Mouse (Mus musculus) erythroid progenitor cell, adult 5-6 weeks (primary cell): ENCODE measurements around the gene Atoh8. TPM values are rescaled to one million over a fixed set of nuclear protein-coding genes. Genes with fewer than 3 reads are reported as not detected.

Experiments used
- ATAC-seq: replicated peaks from 2 replicates; pipeline ENCODE4 v1.8.0; 2016; ENCODE audit warnings: moderate number of reproducible peaks, mild to moderate bottlenecking, moderate TSS enrichment, inconsistent platforms; ENCODE audit not compliant: poor library complexity, low FRiP score, severe bottlenecking
- total RNA-seq, 2 experiments: library from RNA; stranded (forward) in 1 of 2; stranded (reverse) in 1 of 2; fragments of 150-400 nt in 1 of 2; fragments of 186-747, 209-891 nt in 1 of 2; gene quantifications; 2 replicates each; pipeline versions ENCODE4 v1.2.3 to v1.2.4; 2015 to 2017; ENCODE audit warnings: low replicate concordance in 2 of 2

The Atoh8 gene
- total RNA-seq (2015; ENCODE audit: low replicate concordance) (not detected in 2 replicates), total RNA-seq (2017; ENCODE audit: low replicate concordance) (not detected in 2 replicates)

DNA sequence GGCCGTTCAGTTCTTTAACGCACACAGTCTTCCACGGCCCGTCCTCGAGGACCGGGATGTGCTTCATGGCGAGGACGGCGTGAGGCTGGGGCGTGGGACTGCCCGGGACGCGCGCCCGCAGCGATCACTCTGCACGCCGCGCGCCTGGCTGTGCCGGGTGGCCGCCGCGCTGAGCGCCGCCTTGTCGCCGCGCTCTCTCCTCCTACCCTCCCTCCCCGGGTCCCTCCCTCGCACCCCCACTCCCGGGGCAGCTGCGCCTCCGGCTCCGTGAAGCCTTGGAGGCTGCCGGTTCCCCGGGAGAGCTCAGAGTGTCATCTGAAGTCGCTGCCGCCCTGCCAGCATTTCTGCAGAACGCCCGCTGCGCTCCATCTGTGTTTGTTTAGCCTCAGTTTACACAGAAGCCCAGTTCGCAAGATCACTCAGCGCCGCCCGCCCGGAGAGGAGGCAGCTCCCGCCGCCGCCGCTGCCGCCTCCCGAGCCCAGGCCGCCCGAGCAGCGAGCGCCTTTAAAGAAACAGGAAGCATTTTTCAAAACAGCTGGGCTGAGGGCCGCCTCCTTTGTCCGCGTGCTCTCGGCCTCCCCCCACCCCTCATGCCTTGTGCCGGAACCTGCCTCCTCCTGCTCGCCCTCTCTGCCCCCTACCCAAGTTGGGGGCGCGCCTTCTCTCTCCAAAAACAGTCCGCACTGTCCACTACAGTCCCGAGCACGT, at the start of gene Atoh8:
Gene Atoh8 (minus strand): TSS at position 480 of the 709 bp plus-strand sequence.
- ATAC-seq = no peak

DNA sequence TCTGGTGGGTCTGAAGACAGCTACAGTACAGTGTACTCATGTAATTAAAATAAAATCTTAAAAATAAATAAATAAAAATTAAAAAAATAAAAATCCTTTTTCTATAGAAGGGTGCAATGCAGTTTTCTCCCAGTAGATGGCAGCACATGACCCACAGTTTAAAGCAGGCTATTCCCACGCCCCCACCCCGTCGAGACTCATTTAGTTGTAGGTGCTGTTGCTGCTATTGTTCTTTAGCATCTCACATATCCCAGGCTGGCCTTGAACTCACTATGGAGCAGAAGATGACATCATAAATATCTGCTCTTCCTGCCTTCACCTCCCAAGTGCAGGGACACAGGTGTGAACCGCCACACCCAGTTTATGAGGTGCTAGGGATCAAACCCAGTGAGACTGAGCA, 48.5 kb upstream of the Atoh8 start:
- no peak for ATAC-seq

DNA sequence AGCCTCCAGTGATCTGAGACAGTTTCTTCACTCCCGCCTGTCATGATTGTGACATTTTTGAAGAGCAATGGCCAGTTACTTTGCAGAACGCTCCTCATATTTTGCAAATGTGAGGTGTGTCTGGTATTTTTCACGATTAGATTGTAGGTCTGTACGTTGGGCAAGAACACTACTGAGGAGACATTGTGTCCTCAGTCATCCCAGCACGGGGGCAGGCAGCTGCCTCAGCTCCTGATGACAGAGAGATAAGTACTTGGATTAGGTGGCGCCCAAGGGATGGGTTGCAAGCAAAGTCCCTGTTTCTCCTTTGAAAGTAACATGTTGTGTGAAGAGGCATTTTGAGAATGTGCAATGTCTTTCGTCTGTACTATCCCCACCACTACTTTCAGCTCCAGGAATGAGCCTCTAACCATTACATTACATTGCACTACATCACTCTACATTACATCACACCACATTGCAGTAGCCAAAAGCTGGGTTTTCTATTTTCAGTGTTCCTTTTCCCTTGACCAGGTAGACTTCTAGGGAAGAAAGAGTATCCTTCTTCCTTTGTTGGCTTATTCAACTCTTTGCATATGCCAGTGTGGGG, 45.1 kb upstream of the Atoh8 start:
- peak; percentile 77 for ATAC-seq

DNA sequence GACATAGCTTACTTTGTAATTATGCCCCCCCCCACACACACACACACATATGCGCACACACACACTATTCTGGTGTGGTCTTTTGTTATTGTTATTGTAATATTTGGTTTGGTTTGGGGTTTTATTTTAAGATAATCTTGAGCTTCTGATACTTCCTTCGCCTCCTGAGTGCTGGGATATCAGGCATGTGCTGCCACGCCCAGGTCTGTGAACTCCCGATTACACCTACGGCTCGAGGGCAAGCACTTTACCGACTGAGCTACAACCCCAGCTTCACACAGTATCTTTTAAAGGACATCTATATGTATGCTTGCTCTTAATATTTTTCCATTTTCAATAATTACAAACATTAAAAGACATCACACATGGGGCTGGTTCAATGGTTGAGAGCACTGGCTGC, 44.1 kb upstream of the Atoh8 start:
- ATAC-seq = peak; percentile 88

DNA sequence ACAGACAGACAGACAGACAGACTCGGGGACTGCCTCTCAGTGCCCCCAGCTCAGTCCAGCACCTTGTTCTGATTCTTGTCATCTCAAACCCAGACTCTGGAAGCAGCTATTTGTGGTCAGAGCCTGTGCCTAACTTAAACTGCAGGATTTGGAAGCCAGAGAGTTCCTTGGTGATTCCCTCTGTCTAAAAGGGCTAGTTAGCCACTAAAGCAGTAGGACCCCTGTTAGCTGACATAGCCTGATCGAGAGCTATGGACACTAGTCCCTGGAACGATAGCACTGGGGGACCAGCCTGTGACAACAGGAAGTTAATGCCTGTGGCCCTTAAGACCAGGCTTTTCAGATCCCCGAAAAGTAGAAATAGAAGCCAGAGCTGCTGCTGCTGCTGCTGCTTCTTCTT, 43.5 kb upstream of the Atoh8 start:
- ATAC-seq = peak; percentile 10; the same call in 1 of the 2 replicates

DNA sequence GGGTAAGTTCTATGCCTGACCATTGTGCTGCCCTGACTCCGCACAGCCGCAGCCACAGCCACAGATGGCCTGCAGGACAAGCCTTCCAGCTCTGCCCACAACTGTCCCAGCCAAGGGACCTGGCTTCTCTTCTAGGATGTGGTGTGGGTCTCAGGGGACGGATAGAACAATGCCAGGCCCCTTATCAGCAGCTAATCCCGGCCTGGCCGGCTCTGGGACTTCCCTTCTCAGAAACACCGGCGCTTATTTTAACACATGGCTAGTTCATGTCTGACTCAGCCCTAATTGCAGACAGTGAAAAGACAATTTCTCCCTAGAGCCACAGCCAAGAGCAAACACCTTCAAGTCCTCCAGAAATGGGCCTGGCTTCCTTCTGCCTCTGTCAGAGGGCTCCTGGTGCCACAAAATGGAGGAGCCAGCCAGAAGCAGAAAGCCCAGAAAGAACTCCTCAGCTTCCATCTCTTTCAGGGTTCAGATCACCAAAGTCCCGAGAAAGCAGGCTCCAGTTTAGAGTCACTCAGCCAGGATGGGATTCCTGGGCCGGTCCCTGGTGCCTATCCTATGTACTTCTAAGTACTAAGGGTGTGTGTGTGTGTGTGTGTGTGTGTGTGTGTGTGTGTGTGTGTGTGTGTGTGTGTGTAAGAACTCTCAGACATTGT, 42.3 kb upstream of the Atoh8 start:
- no peak for ATAC-seq

DNA sequence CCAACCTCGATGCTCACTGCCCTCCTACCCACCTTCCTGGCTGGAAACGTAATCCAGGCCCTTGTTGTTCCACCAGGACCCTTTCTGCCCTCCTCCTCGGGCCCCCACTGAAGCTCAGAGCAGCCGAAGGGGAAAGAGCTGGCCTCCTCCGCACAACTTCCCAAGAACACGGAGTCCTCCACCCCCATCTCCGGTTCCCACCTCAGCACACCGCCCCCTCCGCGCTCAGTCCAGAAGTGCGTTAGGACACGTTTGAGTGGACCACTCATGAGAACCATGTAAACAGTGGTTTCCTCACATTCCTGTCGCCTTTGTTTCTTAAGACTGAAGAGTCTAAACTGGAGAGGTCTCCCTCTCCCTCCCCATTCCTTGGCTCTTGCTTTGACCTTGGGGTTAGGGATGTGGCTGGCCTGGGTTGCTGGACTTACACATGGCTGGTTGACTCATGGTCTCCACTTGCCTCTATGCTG, 41.6 kb upstream of the Atoh8 start:
- ATAC-seq = no peak

DNA sequence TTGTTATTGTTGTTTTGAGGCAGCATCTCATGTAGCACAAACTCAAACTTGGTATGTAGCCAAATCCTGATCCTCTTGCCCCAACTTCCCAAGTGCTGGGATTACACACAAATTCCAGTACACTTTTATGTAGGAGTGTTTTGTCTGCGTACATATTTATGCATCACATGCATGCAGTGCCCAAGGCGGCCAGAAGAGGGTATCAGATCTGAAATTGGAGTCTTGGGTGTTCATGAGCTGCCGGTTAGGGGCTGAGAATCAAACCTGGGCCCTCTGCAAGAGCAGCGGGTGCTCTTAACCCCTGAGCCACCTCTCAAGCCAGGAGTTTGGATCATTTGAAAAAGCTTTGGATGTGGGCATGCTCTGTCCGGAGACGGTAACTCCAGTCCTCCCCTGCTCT, 40.8 kb upstream of the Atoh8 start:
- ATAC-seq = no peak

DNA sequence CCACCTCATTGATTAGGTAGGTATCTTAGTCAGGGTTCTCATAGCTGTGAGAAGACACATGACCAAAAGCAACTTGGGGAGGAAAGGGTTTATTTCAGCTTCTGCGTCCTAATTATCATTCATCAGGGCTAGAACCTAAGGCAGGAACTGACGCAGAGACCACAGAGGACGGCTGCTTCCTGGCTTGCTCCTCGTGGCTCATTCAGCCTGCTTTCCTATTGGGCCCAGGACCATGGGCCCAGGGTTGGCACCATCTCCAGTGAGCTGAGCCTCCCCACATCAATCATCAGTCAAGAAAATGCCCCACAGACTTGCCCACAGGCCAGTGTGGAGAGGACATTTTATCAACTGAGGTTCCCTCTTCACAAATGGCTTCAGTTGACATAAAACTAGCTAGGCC, 40.1 kb upstream of the Atoh8 start:
- no peak for ATAC-seq

DNA sequence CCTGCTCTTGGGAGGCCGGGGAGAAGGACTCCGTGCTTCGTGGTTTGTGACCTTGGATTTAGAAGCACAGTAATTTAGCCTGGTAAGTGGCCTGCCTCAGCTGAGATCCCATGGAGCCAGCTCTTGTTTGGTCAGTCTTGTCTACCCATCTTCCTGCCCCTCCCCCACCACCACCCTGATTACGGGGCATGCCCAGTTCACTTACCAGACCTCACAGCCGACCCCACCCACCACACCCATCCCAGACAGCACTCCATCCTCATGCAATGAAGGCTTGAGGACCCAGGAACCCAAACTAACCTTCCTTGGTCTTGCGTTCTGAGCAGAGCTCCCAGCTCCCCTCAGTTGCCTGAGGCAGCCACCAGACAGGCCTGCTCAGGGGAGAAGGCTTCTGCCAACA, 37.8 kb upstream of the Atoh8 start:
- ATAC-seq = peak; percentile 84

DNA sequence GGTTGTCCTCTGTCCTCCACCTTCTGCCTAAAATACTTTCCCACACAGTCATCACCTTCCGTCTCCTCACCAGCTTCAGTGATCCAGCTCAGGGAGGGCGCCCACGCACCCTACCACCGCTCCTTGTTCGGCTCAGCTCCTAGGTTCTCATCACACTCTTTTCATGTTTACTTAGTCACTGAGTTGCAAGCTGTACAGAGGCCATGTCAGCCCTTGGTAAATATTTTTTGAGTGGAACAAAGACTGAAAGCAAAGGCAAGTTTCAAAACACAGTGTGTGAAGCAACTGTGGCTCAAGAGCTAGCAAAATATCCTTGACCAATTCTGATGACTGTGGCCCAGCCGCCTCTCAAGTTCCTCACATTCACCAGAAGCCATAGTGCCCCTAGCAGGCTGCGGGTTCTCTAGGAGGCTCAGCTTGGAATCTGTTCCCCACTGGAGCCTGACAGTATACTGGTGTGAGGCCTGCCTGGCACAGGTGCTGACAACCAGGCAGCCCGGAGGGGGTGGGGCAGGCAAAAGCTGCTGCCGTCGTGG, 36.9 kb upstream of the Atoh8 start:
- peak; percentile 13; the same call in 1 of the 2 replicates for ATAC-seq

DNA sequence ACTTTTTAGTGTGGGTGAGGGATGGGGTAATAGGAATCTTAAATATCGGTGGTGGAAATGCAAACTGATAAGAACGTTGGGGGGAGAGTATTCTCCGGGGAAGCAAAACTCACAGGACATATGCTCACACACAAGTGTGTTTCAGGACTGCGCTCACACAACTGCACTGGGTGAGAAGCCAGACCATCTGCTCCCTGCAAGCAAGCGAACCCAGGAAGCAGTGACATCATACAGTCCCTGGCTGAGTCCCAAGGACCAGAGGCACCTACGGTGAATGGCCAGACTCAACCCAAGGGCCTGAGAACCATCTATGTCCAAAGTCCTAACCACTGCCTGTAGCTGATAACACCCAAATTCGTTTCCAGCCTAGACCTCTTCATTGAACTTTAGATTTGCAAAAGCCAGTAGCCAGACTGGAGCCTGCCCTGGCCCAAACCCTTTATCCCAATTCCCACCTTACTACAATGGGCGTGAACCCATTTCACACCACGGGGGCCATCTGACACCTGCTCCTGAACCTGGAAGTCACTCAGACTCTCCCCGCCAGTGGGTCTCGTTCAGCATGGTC, 35.7 kb upstream of the Atoh8 start:
- no peak for ATAC-seq

DNA sequence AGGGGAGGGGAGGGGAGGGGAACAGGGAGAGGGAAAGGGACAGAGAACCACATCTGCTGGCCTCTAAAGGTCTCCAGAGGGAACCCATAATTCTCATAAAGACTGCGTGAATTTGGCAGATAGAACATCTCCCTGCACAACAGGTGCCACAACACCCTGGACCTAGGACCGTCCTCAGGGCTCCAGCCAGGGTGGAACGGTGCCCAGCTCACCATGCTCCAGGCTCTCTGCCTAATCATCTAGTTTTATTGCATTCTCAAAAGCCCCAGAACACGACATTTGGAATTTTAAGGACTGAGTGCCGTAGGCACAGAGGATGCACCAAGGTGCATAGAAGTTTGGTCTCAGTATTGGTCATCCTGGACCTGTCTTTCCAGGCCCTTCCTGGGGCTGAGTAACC, 34.9 kb upstream of the Atoh8 start:
- ATAC-seq = no peak

DNA sequence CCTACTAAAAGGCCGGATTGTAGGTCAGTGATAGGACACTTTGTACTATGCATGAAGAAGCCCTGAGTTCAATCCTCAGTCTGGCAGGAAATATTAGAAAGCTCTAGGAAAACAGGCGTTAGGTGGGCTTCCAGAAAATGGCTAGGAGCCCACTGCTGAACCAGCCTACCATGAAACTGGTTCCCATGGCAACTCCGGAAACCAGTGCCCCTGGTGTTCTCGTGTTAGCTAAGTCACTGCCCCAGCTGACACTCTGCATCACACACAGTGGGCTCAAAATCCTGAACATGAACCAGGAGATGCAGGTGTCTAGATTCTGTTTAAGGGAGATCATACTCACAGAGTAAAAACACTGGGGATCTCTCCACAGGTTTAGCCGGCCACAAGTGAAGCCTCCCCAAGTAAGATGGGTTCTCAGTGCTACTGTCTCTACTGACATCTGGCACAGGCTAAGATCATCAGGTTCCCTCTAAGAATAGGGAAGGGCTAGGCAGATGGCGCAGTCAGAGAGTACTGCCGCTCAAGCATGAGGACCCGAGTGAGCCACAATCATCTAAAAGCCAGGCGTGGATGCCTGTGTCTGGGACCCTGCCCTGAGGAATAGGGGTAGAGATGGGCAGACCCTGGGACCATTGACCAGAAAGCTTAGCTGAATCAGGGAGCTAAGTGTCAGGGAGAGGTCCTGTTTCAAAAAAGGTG, 32.9 kb upstream of the Atoh8 start:
- no peak for ATAC-seq

DNA sequence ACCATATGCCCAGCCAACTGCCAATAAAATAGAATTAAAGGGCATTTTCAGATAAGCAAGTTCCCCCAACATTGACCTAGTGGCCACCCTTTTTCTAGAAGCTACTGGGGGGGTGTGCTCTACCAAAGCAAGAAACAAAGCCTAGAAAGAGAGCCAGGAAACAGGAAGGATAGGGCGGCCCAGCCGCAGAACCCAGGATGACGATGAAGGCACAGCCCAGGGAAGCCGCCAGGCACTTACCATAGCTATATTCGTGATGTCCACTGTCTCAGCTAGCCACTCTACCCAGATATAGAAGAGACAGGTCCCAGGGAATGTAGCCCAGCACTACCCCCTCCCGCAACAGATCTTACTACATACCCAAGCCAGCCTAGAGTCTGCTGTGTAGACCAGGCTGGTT, 30.3 kb upstream of the Atoh8 start:
- ATAC-seq = no peak

DNA sequence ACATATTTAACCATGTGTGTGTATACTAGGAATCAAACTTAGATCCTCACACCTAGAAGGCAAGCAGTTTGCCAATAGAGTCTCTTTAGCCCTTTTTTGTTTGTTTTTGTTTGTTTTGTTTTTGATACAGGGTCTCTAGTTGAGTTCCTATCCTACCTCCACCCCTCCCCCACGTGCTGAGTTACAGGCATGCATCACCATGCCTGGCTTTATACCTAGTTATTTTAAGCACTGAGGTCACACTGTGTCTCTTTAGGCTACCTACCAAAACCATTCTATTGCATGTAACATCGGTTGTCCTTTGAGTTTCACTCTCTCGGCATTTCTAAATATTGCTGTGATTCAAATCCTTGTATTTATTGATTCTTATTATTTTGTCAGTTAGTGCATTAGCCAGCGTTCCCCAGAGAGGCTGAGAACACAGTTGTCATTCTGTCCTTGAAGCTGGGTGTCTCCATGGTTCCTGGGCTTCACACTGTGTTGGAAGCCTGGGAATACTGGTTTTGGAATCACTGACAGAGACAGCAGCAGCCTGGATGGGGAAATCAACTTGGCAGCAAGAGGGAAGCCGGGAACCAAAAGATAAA, 28.4 kb upstream of the Atoh8 start:
- ATAC-seq = no peak

DNA sequence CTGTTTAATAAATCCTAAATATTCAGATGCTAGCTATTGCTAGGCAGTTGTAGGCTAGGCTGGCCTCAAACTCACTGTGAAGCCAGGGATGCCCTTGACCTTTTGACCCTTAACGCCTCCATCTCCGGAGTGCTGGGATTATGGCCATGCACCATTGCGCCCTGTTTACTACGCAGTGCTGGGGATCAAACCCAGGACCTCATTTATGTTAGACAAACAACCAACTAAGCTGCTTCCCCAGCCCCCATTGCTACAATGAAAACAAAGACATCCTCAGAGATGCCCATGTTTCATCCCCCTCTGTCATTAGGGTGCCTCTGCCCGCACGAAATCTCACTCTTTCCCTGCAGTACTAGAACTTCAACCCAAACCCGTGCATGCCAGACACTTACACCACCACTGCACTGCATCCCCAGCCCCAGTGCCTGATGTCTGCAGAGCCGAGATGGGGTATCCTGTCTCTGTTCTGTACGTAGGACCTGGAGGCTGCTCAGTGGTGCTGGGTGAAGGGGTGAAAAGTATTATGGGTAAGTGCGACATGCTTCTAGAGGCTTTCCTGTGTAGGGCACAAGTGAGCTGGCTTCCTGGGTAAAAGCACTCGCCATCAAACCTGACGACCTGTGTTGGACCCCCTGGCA, 26.4 kb upstream of the Atoh8 start:
- no peak for ATAC-seq

DNA sequence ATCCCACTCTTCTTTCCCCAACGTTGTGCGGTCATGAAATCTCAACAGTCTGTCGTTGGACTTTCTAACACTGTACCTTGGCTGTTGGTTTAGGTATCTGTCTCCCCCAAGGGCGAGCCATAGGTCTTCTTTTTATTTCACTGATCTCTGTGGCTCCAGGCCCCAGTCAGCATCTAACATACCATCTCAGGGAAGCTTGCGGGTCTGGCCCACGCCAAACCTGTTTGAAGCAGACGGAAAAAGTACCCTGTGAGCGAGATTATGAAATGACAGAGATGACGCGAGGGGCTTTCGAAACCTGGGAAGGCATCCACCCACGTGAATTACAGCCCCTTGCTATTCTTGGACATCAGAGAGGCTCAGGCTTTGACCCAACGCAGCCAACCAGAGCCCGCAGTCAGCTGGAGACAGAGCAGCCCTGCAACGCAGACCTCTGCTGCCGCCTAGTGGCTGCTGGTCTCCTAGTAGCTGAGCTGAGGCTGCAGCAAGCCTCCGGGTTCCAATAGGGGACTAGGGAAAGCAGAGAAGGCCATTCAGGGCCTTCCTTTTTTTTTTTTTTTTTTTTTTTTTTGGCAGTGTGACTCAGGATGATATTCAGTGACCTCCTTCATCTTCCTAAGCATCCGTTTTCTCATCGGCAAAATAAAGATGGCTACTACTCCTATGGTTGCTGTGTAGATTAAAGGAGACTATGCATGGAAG, 25.8 kb upstream of the Atoh8 start:
- ATAC-seq = peak; percentile 91
